Mouse (Mus musculus) kidney, embryonic 14.5 days (tissue): Measurements from ENCODE around the gene Cabp7. TPM values are rescaled to one million over a fixed set of nuclear protein-coding genes. Genes with fewer than 3 reads are reported as not detected.
A peak's percentile ranks its signal among the peaks of the same experiment; 100 is the strongest.

Experiments used
- ATAC-seq: fragments of 200-750 bp; cut with Nextera tagmentation; 2 replicates; pipeline ENCODE4 v1.8.0; 2017; ENCODE audit warnings: moderate number of reproducible peaks, mild to moderate bottlenecking, moderate TSS enrichment, moderate library complexity; ENCODE audit not compliant: low FRiP score, low TSS enrichment
- H3K27ac ChIP-seq: fragments of 300-500 bp; sonication (generic); 2 replicates; pipeline ENCODE4 v1.5.1; 2014; ENCODE audit warnings: low read depth, mild to moderate bottlenecking, low read length, moderate library complexity, mixed read lengths
- H3K27me3 ChIP-seq: fragments of 300-500 bp; sonication (generic); 2 replicates; pipeline ENCODE4 v1.6.1; 2014; ENCODE audit warnings: mild to moderate bottlenecking, low read length; ENCODE audit not compliant: control insufficient read depth, insufficient read depth
- H3K36me3 ChIP-seq: fragments of 300-500 bp; sonication (generic); 2 replicates; pipeline ENCODE4 v1.6.1; 2014; ENCODE audit warnings: low read length, mixed read lengths; ENCODE audit not compliant: control insufficient read depth, insufficient read depth
- H3K4me1 ChIP-seq: fragments of 300-500 bp; sonication (generic); 2 replicates; pipeline ENCODE4 v1.6.1; 2014; ENCODE audit warnings: low read length, mixed read lengths; ENCODE audit not compliant: control insufficient read depth, insufficient read depth
- H3K4me2 ChIP-seq: fragments of 300-500 bp; sonication (generic); replicated peaks from 2 replicates; pipeline ENCODE4 v1.6.1; 2014; ENCODE audit warnings: low read depth, mild to moderate bottlenecking, low read length
- H3K4me3 ChIP-seq: fragments of 300-500 bp; sonication (generic); 2 replicates; pipeline ENCODE4 v1.5.1; 2014; ENCODE audit warnings: mild to moderate bottlenecking, low read length
- H3K9ac ChIP-seq: fragments of 300-500 bp; sonication (generic); 2 replicates; pipeline ENCODE4 v1.6.1; 2014; ENCODE audit warnings: low read depth, mild to moderate bottlenecking, low read length, moderate library complexity
- H3K9me3 ChIP-seq: fragments of 300-500 bp; sonication (generic); 2 replicates; pipeline ENCODE4 v1.6.1; 2016; ENCODE audit warnings: low read length; ENCODE audit not compliant: control insufficient read depth
- WGBS: fragments of 180-500 bp; shearing (Covaris S2); extraction: QIAGEN DNeasy Blood & Tissue Kit; methylation state at CpG from one replicate; pipeline ENCODE4 v1.1.7; 2014; 5-methylcytosine and 5-hydroxymethylcytosine counted together
- polyA plus RNA-seq: library from polyadenylated mRNA; unstranded; fragments of >200 nt; fragmentation: Nextera tagmentation; extraction: Ambion mirVana; gene quantifications from 2 replicates; pipeline ENCODE4 v1.2.1, GENCODE M21; 2014

Gene Cabp7
- polyA plus RNA-seq, 1 experiment from 2014 or later, result not detected

DNA sequence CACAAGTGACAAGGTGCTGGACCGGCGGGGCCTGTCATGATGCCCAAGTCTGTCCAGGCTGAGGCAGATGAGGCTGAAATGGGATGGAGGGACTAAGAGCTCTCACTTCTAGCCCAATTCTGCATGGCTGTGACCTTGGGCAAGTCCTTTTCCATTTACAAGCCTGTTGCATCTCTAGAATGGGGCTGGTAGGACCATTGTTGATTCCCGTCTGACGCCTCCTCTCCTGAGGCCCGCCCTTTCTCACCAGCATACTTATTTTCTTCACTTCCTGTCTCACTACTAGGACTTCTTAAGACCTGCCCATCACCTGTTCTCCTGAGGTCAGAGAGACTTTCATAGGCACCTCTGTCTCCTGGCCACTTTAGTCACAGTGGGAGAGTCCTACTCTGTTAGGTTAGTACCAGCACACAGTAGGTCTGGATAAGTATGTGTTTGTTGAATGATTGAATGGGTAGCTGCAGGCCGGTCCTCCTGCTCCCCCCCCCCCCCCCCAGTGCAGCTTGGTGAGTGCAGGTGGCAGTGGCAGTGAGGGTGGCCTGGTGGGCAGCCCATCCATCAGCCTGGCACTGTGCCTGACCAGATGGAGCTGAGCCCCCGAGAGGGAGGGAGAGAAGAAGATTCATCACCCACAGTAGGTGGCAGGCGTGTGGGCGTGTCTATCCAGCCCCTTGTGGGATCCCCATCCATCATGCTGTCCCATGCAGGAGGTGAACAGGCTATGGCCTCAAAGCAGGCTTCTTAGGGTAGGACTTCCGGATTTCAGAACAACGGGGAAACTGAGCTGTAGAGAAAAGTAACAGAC, 10.6 kb upstream of the Cabp7 start:
- 36% methylated on average over 11 of the region's 11 CpGs for WGBS
- Histone ChIP-seq H3K9ac (no peak overlapping the region), H3K4me3 (no peak overlapping the region), H3K27ac (no peak overlapping the region), H3K36me3 (no peaks in the 10 kb centered on the region), H3K9me3 (peaks cover 5% of the 10 kb centered on the region; the same call in 1 of the 2 replicates), H3K4me2 (no peak overlapping the region), H3K4me1 (no peaks in the 10 kb centered on the region), H3K27me3 (peaks cover 7% of the 10 kb centered on the region)
- ATAC-seq, result no peak; the same call in 1 of the 2 replicates

DNA sequence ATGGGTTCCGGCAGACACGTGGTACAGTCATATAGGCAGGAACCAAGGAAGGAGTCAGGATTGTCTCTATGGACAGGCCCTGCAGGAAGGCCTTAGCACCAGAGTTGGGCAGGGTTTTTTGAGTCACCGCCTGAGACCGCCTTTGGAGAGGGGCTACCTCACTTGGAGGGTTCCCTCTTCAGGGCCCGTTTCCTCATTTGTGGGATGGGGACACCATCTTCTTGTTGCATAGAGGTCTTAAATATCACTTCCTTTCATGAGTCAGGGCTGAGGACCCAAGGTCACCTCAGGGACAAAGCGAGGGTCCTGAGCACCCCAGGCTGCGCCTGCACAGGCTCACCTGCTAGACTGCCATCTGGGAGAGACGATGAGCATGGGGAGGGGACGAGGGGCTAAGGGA, 9.9 kb upstream of the Cabp7 start:
- H3K4me3 ChIP-seq, result no peak overlapping the region
- H3K4me1 ChIP-seq, result no peaks in the 10 kb centered on the region
- no peak overlapping the region for H3K4me2 ChIP-seq
- ATAC-seq, result no peak
- peaks cover 5% of the 10 kb centered on the region; the same call in 1 of the 2 replicates for H3K9me3 ChIP-seq
- 74% methylated on average over 9 of the region's 9 CpGs for WGBS
- no peak overlapping the region for H3K27ac ChIP-seq
- H3K27me3 ChIP-seq, result peaks cover under 1% of the 10 kb centered on the region
- H3K9ac ChIP-seq, result no peak overlapping the region
- H3K36me3 ChIP-seq, result no peaks in the 10 kb centered on the region

DNA sequence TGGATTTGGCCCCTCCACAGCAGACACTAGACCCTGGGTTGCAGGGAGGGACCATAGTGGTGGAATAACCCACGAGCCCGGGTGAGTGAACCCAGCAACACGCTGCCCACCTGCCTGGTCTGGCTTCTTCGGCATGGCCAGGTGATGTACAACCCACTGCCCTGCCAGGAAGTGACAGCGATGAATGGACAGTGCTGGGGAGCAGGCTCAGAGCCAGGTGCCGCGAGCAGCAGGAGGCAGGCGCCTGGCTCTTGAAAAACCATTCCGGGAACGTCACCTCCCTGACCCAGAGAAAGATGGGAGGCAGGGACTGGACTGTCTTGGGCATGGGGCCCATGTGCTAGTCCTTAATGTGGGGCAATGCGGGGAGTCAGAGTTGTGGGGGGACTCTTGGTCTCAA, 8.3 kb upstream of the Cabp7 start:
- 66% methylated on average over 11 of the region's 11 CpGs for WGBS
- Histone ChIP-seq H3K36me3 (no peaks in the 10 kb centered on the region), H3K27me3 (peaks cover 2% of the 10 kb centered on the region), H3K4me3 (no peak overlapping the region), H3K4me2 (no peak overlapping the region), H3K4me1 (no peaks in the 10 kb centered on the region), H3K9me3 (peaks cover 5% of the 10 kb centered on the region; the same call in 1 of the 2 replicates), H3K9ac (no peak overlapping the region), H3K27ac (no peak overlapping the region)
- ATAC-seq, result no peak

DNA sequence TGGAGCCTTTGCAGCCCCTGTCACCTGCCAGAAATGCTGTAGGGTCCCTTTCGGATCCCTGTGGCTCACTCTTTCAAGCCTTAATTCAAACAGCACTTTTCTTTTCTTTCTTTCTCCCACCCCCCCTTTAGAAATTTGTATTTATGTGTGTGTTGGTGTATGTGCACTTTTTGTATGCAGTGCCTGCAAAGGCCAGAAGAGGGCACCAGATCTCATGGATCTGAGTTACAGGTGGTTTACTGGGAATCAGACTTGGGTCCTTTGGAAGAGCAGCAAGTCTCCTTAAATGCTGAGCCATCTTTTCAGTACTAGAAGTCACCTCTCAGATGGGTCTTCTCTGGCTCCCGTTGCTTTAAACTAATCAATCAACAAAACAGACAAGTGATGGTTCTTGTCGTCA, 7.5 kb upstream of the Cabp7 start:
- H3K36me3 ChIP-seq, result no peaks in the 10 kb centered on the region
- H3K4me2 ChIP-seq, result no peak overlapping the region
- H3K9me3 ChIP-seq, result peaks cover 5% of the 10 kb centered on the region; the same call in 1 of the 2 replicates
- no peak for ATAC-seq
- 95% methylated on average over 3 of the region's 3 CpGs for WGBS
- H3K4me1 ChIP-seq, result no peaks in the 10 kb centered on the region
- peaks cover 10% of the 10 kb centered on the region for H3K27me3 ChIP-seq
- H3K9ac ChIP-seq, result no peak overlapping the region
- H3K27ac ChIP-seq, result no peak overlapping the region
- no peak overlapping the region for H3K4me3 ChIP-seq

DNA sequence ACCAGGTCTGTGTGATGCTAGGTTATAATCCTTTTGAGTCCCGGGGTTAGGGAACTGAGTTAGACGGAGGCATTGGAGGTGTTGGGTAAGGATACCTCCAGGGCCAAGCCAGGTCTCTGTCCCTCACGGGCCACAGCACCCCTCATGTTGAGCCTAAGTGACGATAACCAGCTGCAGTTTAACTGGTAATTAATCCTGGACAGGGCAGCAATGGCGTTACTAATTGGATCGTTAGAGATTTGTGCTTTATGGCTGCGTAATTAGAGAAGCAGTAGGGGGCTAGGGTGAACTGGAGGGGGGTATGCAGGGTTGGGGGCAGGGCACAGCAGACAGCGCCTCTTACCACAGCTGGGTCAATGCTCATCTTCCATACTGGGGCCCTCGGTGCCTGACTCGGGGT, 6.3 kb upstream of the Cabp7 start:
- ATAC-seq, result no peak
- H3K27ac ChIP-seq, result no peak overlapping the region
- no peak overlapping the region for H3K9ac ChIP-seq
- WGBS, result 20% methylated on average over 10 of the region's 10 CpGs
- no peaks in the 10 kb centered on the region for H3K4me1 ChIP-seq
- no peaks in the 10 kb centered on the region for H3K36me3 ChIP-seq
- H3K9me3 ChIP-seq, result peaks cover 5% of the 10 kb centered on the region; the same call in 1 of the 2 replicates
- H3K27me3 ChIP-seq, result peaks cover 22% of the 10 kb centered on the region
- H3K4me3 ChIP-seq, result no peak overlapping the region
- H3K4me2 ChIP-seq, result no peak overlapping the region

DNA sequence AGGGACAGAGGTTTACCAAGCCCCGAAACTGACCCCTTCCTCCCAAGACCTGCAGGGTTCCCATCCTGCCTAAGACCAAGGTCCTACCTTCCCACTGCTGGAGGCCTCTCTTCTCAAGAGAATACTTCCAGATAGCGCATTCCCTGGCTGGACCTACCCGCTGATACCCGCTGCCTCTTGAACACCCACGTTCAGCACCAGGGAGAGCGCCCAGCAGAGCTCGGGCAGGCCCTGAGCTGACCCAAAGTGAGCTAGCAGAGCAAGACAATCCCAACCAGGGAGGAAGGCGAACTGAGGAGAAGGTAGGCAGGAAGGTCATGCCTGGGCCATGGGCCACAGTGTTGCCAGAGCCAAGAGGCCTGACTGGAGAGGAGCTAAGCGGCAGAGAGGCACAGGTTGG, 3.7 kb upstream of the Cabp7 start:
- H3K27ac ChIP-seq, result no peak overlapping the region
- 4% methylated on average over 9 of the region's 9 CpGs for WGBS
- H3K27me3 ChIP-seq, result peaks cover 48% of the 10 kb centered on the region

DNA sequence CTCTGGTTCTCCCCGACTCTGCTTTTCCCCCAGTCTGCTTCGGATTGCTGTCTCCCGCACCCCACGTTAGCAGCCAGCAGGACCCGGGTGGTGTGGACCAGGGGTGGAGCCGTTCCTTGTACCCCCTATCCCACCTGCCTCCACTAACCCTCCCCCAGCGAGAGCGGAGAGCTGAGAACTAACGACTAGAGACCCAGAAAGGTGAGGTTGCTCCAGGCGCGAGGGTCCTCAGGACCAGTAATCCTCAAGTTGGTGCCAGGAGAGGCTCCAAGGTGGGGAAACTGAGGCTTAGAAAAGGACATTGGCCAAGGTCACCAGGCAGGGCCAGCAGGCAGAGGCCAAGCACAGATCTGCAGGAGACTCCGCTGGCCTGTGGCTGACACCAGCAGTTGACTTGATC, 707 bp upstream of the Cabp7 start:
- under 1% methylated on average over 11 of the region's 12 CpGs for WGBS

More for the DNA sequence above, 3.7 kb upstream of the Cabp7 start:
- Histone ChIP-seq H3K36me3 (no peaks in the 10 kb centered on the region), H3K9me3 (peaks cover 5% of the 10 kb centered on the region; the same call in 1 of the 2 replicates), H3K4me3 (no peak overlapping the region), H3K9ac (no peak overlapping the region), H3K4me2 (no peak overlapping the region), H3K4me1 (peaks cover 10% of the 10 kb centered on the region; the same call in 1 of the 2 replicates)
- ATAC-seq, result no peak

DNA sequence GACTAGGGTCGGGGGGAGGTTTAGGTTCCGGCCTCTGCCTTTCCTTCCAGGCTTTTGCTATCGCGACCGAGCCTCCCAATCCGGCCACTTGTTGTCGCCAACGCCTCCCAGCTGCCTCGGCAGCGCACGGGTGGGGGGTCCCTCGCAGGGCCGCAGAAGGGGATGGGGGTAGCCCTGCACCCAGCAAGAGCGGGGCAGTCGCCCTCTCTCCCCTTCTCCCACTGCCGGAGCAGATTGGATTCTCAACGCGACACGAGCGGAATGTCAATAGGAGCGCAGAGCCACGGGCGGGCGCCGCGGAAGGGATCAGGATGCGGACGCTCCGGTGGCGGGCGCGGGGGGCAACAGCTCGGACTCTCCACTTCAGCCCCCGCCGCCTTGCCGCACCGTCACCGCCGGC, 609 bp downstream of the Cabp7 start:
- Histone ChIP-seq H3K27me3 (peaks cover 69% of the 10 kb centered on the region), H3K4me3 (peak overlapping the region; percentile 49), H3K4me1 (peaks cover 10% of the 10 kb centered on the region; the same call in 1 of the 2 replicates), H3K4me2 (peak overlapping the region; percentile 98), H3K9me3 (no peaks in the 10 kb centered on the region), H3K27ac (no peak overlapping the region), H3K9ac (no peak overlapping the region; the same call in 1 of the 2 replicates), H3K36me3 (no peaks in the 10 kb centered on the region)
- no peak for ATAC-seq
- under 1% methylated on average over 31 of the region's 39 CpGs for WGBS

More for the DNA sequence above, 707 bp upstream of the Cabp7 start:
- Histone ChIP-seq H3K9me3 (no peaks in the 10 kb centered on the region), H3K27me3 (peaks cover 69% of the 10 kb centered on the region), H3K4me1 (peaks cover 10% of the 10 kb centered on the region; the same call in 1 of the 2 replicates), H3K36me3 (no peaks in the 10 kb centered on the region), H3K9ac (no peak overlapping the region), H3K27ac (no peak overlapping the region), H3K4me2 (peak overlapping the region; percentile 98), H3K4me3 (peak overlapping the region; percentile 49)
- no peak for ATAC-seq

DNA sequence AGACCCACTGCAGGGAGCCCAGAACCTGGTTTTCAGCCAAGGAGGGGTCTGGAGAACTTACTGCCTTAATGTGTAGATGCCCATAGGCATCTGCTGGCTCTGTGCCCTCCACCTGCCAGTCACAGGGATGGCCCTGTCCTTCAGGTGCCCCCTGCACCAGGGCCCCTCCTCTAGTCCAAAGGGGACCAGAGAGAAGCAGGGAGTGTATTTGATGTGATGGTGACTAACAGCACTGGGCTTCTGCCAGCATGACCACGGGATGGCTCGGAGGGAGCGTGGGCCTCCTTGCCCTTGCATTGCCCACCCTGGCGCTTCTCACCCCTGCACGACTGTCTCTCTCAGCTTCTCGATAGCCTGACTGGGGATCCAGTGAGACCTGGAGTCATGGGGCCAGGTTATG, 1.9 kb downstream of the Cabp7 start:
- ATAC-seq, result no peak
- 69% methylated on average over 6 of the region's 6 CpGs for WGBS
- Histone ChIP-seq H3K4me3 (no peak overlapping the region), H3K36me3 (no peaks in the 10 kb centered on the region), H3K9ac (no peak overlapping the region), H3K27me3 (peaks cover 66% of the 10 kb centered on the region), H3K9me3 (no peaks in the 10 kb centered on the region), H3K4me1 (peaks cover 10% of the 10 kb centered on the region; the same call in 1 of the 2 replicates), H3K27ac (no peak overlapping the region), H3K4me2 (no peak overlapping the region)
